Mouse (Mus musculus): ENCODE results near the gene 2010111I01Rik. TPM values are rescaled to one million over a fixed set of nuclear protein-coding genes. Genes with fewer than 3 reads are reported as not detected.

2010111I01Rik gene
- polyA plus RNA-seq, 1 experiment from 2014 or later = 119 TPM

DNA sequence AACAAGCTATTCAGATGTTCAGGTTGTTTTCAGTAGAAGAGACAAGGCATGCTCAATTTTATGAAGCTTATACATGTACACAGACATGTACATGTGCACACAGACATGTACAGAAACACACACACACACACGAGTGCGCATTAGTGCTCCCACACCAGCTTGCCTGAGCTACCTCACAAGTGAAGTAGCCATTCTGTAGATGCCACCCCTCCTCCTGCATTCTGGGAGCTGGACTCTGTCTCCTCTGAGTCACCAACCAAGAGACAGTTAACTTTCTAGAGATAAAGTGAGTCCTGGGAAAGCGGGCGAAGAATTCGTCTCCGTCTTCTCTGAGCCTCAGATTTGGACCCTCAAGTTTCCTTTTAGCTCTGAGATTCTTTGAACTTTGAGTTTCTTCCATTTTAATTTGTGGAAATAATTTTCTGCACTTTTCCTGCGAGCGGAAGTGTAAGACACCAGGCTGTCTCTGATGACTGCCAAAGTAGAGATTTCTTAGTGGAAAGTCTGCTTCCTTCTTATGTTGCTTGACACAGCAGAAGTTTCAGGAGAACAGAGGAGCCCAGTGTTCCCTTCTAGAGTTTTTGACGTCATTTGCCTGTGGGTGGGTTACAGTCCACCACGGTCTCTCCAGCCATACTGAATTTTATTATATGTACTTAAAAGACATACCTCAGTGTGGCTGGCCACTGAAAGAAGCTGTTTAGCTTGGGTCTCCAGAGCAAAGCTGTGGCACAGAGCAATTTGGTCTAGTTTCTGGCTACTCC, 175.0 kb downstream of the 2010111I01Rik start:
- H3K9ac ChIP-seq (ENCODE audit: low read length) = no peak overlapping the region
- H3K4me3 ChIP-seq (replicated peaks; ENCODE audit: low read length) = no peak overlapping the region
- H3K4me2 ChIP-seq (ENCODE audit: low read depth, low read length) = no peak overlapping the region
- H3K4me1 ChIP-seq (ENCODE audit: control insufficient read depth, insufficient read depth, low read length) = no peaks in the 10 kb centered on the region
- H3K27me3 ChIP-seq (ENCODE audit: control insufficient read depth, insufficient read depth, low read length) = no peaks in the 10 kb centered on the region
- no peaks in the 10 kb centered on the region for H3K9me3 ChIP-seq (replicated peaks; ENCODE audit: control insufficient read depth, low read length)
- WGBS = 84% methylated on average over 10 of the region's 10 CpGs
- ATAC-seq (ENCODE audit: insufficient read depth, low FRiP score) = no peak
- H3K36me3 ChIP-seq (ENCODE audit: control insufficient read depth, insufficient read depth, low read length) = no peaks in the 10 kb centered on the region
- 0 out of 2 replicates have a peak overlapping the region, but pooled peaks have one; percentile 15 for H3K27ac ChIP-seq (ENCODE audit: low read length)

GRCm38 (mm10) chr13:63140784-63141183, 176.1 kb downstream of the 2010111I01Rik start:
- no peak overlapping the region for H3K4me3 ChIP-seq (replicated peaks; ENCODE audit: low read length)
- WGBS = 58% methylated on average over 6 of the region's 6 CpGs
- H3K36me3 ChIP-seq (ENCODE audit: control insufficient read depth, insufficient read depth, low read length) = no peaks in the 10 kb centered on the region
- no peaks in the 10 kb centered on the region for H3K9me3 ChIP-seq (replicated peaks; ENCODE audit: control insufficient read depth, low read length)
- no peak overlapping the region for H3K27ac ChIP-seq (ENCODE audit: low read length)
- no peak overlapping the region for H3K4me2 ChIP-seq (ENCODE audit: low read depth, low read length)
- H3K9ac ChIP-seq (ENCODE audit: low read length) = no peak overlapping the region
- H3K27me3 ChIP-seq (ENCODE audit: control insufficient read depth, insufficient read depth, low read length) = no peaks in the 10 kb centered on the region
- ATAC-seq (ENCODE audit: insufficient read depth, low FRiP score) = peak; percentile 40; the same call in 1 of the 2 replicates
- no peaks in the 10 kb centered on the region for H3K4me1 ChIP-seq (ENCODE audit: control insufficient read depth, insufficient read depth, low read length)

- H3K9me3 ChIP-seq (replicated peaks; ENCODE audit: control insufficient read depth, low read length) = no peaks in the 10 kb centered on the region
- H3K27me3 ChIP-seq (ENCODE audit: control insufficient read depth, insufficient read depth, low read length) = no peaks in the 10 kb centered on the region
- no peak overlapping the region for H3K27ac ChIP-seq (ENCODE audit: low read length)
- H3K4me3 ChIP-seq (replicated peaks; ENCODE audit: low read length) = no peak overlapping the region
- H3K4me2 ChIP-seq (ENCODE audit: low read depth, low read length) = no peak overlapping the region
- ATAC-seq (ENCODE audit: insufficient read depth, low FRiP score) = no peak
- no peaks in the 10 kb centered on the region for H3K4me1 ChIP-seq (ENCODE audit: control insufficient read depth, insufficient read depth, low read length)
- no peak overlapping the region for H3K9ac ChIP-seq (ENCODE audit: low read length)
- no peaks in the 10 kb centered on the region for H3K36me3 ChIP-seq (ENCODE audit: control insufficient read depth, insufficient read depth, low read length)
Measured at GRCm38 (mm10) chr13:63141275-63141674, 176.6 kb downstream of the 2010111I01Rik start.

DNA sequence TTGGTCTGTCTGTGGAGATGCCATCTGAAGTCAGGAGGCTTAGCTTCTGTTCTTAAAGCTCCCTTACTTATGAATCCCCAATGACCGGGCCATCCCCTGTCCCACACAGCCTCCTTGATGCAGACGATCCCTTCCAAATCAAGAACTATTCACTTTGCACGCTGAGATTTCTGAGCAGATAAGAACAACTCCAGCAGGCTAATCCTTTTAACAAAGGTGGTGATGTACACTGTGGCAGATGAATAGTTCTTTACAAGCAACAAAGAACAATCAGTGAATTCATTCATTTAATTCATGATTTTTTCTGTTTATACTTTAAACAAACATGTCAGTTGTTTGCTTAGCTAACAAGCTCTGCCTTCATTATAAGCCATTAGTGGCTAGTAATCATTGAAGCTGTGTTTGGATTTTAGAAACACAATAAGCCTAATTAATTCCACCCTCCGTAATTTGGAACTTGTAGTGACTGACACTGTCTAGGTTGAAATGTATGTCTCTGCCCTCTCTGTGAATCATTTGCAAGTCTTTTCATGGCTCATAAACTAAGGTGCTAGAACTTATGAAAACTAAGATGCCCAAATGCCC, 182.0 kb downstream of the 2010111I01Rik start:
- Histone ChIP-seq H3K9me3 (replicated peaks; ENCODE audit: control insufficient read depth, low read length) (no peaks in the 10 kb centered on the region), H3K9ac (ENCODE audit: low read length) (no peak overlapping the region), H3K27ac (ENCODE audit: low read length) (no peak overlapping the region), H3K4me1 (ENCODE audit: control insufficient read depth, insufficient read depth, low read length) (no peaks in the 10 kb centered on the region; the same call in 1 of the 2 replicates), H3K4me2 (ENCODE audit: low read depth, low read length) (no peak overlapping the region), H3K36me3 (ENCODE audit: control insufficient read depth, insufficient read depth, low read length) (no peaks in the 10 kb centered on the region), H3K4me3 (replicated peaks; ENCODE audit: low read length) (no peak overlapping the region), H3K27me3 (ENCODE audit: control insufficient read depth, insufficient read depth, low read length) (no peaks in the 10 kb centered on the region)
- no peak for ATAC-seq (ENCODE audit: insufficient read depth, low FRiP score)
- WGBS = 45% methylated on average over 4 of the region's 4 CpGs

- ATAC-seq (ENCODE audit: insufficient read depth, low FRiP score) = no peak
- Histone ChIP-seq H3K4me2 (ENCODE audit: low read depth, low read length) (no peak overlapping the region), H3K36me3 (ENCODE audit: control insufficient read depth, insufficient read depth, low read length) (no peaks in the 10 kb centered on the region), H3K9ac (ENCODE audit: low read length) (no peak overlapping the region), H3K27me3 (ENCODE audit: control insufficient read depth, insufficient read depth, low read length) (no peaks in the 10 kb centered on the region), H3K27ac (ENCODE audit: low read length) (no peak overlapping the region), H3K9me3 (replicated peaks; ENCODE audit: control insufficient read depth, low read length) (no peaks in the 10 kb centered on the region), H3K4me3 (replicated peaks; ENCODE audit: low read length) (no peak overlapping the region), H3K4me1 (ENCODE audit: control insufficient read depth, insufficient read depth, low read length) (peaks cover 3% of the 10 kb centered on the region; the same call in 1 of the 2 replicates)
- WGBS = 79% methylated on average over 1 of the region's 1 CpGs
Measured at GRCm38 (mm10) chr13:63148157-63148556, 183.5 kb downstream of the 2010111I01Rik start.

DNA sequence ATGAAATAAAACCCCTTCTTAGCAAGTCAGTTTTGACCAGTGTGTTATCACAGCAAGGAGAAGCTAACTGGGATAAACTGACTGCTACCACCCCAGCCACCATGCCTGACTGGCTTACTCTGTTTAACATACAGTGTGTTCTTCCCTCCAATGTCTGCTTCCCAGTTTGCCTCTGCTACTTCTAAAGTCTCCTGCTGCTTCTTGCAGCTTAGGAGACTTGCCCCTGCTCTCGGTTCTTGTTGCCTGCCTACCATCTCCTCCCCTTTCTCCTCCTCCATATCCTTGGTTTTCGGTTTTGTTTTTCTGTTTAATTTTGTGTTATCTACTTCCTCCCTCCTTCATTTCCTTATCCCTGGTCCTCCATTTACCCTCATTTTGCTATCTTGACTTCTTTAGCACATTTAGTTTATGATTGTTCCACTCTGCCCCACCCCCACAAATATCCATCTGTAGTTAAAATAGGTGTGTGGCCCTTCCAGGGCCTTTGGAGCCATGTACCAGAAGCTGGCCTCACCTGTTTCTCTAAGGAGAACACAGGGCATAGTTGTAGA, 185.9 kb downstream of the 2010111I01Rik start:
- Histone ChIP-seq H3K27me3 (ENCODE audit: control insufficient read depth, insufficient read depth, low read length) (no peaks in the 10 kb centered on the region), H3K4me3 (replicated peaks; ENCODE audit: low read length) (no peak overlapping the region), H3K36me3 (ENCODE audit: control insufficient read depth, insufficient read depth, low read length) (no peaks in the 10 kb centered on the region), H3K9ac (ENCODE audit: low read length) (no peak overlapping the region), H3K4me1 (ENCODE audit: control insufficient read depth, insufficient read depth, low read length) (peaks cover 9% of the 10 kb centered on the region; the same call in 1 of the 2 replicates), H3K9me3 (replicated peaks; ENCODE audit: control insufficient read depth, low read length) (no peaks in the 10 kb centered on the region), H3K27ac (ENCODE audit: low read length) (no peak overlapping the region), H3K4me2 (ENCODE audit: low read depth, low read length) (no peak overlapping the region)
- WGBS = 50% methylated on average over 2 of the region's 2 CpGs
- no peak for ATAC-seq (ENCODE audit: insufficient read depth, low FRiP score)

- Histone ChIP-seq H3K9ac (ENCODE audit: low read length) (no peak overlapping the region), H3K4me2 (ENCODE audit: low read depth, low read length) (no peak overlapping the region), H3K27me3 (ENCODE audit: control insufficient read depth, insufficient read depth, low read length) (no peaks in the 10 kb centered on the region), H3K27ac (ENCODE audit: low read length) (no peak overlapping the region), H3K9me3 (replicated peaks; ENCODE audit: control insufficient read depth, low read length) (no peaks in the 10 kb centered on the region), H3K4me1 (ENCODE audit: control insufficient read depth, insufficient read depth, low read length) (peaks cover 9% of the 10 kb centered on the region; the same call in 1 of the 2 replicates), H3K36me3 (ENCODE audit: control insufficient read depth, insufficient read depth, low read length) (no peaks in the 10 kb centered on the region), H3K4me3 (replicated peaks; ENCODE audit: low read length) (no peak overlapping the region)
- ATAC-seq (ENCODE audit: insufficient read depth, low FRiP score) = no peak
- 78% methylated on average over 9 of the region's 9 CpGs for whole genome bisulfite sequencing
Measured at GRCm38 (mm10) chr13:63151028-63151738, 186.5 kb downstream of the 2010111I01Rik start.

- 79% methylated on average over 3 of the region's 3 CpGs for WGBS
- Histone ChIP-seq H3K9me3 (replicated peaks; ENCODE audit: control insufficient read depth, low read length) (no peaks in the 10 kb centered on the region), H3K27ac (ENCODE audit: low read length) (no peak overlapping the region), H3K9ac (ENCODE audit: low read length) (no peak overlapping the region), H3K36me3 (ENCODE audit: control insufficient read depth, insufficient read depth, low read length) (no peaks in the 10 kb centered on the region), H3K27me3 (ENCODE audit: control insufficient read depth, insufficient read depth, low read length) (no peaks in the 10 kb centered on the region), H3K4me3 (replicated peaks; ENCODE audit: low read length) (no peak overlapping the region), H3K4me1 (ENCODE audit: control insufficient read depth, insufficient read depth, low read length) (peaks cover 9% of the 10 kb centered on the region; the same call in 1 of the 2 replicates), H3K4me2 (ENCODE audit: low read depth, low read length) (no peak overlapping the region)
- ATAC-seq (ENCODE audit: insufficient read depth, low FRiP score) = no peak
Measured at GRCm38 (mm10) chr13:63152498-63152897, 187.8 kb downstream of the 2010111I01Rik start.

DNA sequence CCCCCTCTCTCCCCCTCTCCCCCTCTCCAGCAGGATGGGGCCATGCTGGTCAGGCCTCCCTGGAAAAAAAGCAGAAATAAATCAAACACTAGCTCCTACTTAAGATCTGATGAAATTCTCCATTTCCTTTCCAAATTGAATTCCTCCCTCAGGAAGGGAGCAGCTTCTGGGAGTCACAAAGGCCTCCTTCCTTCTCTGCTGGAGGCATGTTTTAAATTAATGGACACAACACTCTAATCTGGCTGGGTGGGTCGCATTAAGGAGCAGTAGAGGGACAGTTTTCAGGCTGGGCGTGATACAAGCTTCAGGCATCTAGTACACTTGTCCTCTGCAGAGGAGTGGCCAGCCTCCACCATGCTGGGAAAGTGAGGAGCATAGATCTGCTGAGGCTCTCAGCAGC, 188.7 kb downstream of the 2010111I01Rik start:
- peaks cover 9% of the 10 kb centered on the region; the same call in 1 of the 2 replicates for H3K4me1 ChIP-seq (ENCODE audit: control insufficient read depth, insufficient read depth, low read length)

More for the DNA sequence above, 188.7 kb downstream of the 2010111I01Rik start:
- 35% methylated on average over 2 of the region's 2 CpGs for WGBS
- 0 out of 2 replicates have a peak, but pooled peaks have one; percentile 33 for ATAC-seq (ENCODE audit: insufficient read depth, low FRiP score)
- no peaks in the 10 kb centered on the region for H3K27me3 ChIP-seq (ENCODE audit: control insufficient read depth, insufficient read depth, low read length)
- H3K4me2 ChIP-seq (ENCODE audit: low read depth, low read length) = no peak overlapping the region
- H3K36me3 ChIP-seq (ENCODE audit: control insufficient read depth, insufficient read depth, low read length) = no peaks in the 10 kb centered on the region
- no peak overlapping the region for H3K9ac ChIP-seq (ENCODE audit: low read length)
- no peaks in the 10 kb centered on the region for H3K9me3 ChIP-seq (replicated peaks; ENCODE audit: control insufficient read depth, low read length)
- H3K4me3 ChIP-seq (replicated peaks; ENCODE audit: low read length) = no peak overlapping the region
- H3K27ac ChIP-seq (ENCODE audit: low read length) = no peak overlapping the region
